Mouse (Mus musculus) brain, adult 2 months (tissue): ENCODE measurements around the gene Tnnt3.

ENCODE experiments used
- DNase-seq: peaks from one replicate; pipeline ENCODE4 v3.0.0; 2011; ENCODE audit warnings: low read depth, low spot score

Tnnt3 gene

GRCm38 (mm10) chr7:142538766-142539165 lies 40.1 kb downstream of the Tnnt3 start:
- DNase-seq = peak; percentile 22

GRCm38 (mm10) chr7:142539828-142540227 lies 41.2 kb downstream of the Tnnt3 start:
- no peak for DNase-seq

DNA sequence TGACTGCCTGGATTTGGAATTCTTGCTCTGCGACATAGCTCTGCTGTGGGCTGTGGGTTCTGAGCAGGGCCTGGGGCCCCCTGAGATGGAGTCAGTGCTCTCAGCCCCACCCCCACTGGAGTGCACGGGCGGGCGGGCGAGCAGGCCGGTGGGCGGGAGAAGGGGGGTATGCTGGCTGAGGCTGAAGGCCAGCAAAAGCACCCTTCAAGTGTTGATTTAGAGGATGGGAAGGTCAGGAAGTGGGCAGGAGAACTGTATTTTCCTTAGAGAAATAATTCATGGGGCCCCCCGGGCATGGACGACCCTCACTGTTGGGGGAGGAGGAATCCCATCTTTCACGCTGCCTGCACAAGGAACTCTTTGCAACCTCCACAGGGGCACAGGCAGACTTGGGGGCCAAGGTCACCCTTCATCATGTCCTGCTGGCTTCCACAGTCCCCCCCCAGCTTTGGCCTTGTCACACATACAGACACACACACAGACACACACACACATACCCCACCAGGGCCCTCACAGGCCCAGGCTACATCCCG lies 44.2 kb downstream of the Tnnt3 start:
- no peak for DNase-seq

DNA sequence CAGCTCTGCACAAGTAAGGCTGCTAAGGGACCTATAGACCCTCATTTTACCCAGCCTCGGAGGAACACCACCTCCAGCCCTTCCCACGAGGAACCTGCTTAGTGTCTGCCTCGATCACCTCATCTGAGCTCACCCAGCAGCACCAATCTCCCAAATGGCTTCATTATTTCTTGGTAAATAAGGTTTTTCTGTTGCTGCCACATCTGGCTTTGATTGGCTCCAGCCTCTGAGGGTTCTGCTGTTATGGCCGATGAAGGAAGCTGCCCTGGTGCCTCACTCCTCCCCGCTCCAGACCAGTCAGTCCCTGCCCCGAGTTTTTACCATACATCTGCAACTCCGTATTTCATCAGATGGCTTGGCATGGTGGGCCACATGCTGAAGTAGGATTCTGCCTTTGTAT lies 47.3 kb downstream of the Tnnt3 start:
- no peak for DNase-seq

DNA sequence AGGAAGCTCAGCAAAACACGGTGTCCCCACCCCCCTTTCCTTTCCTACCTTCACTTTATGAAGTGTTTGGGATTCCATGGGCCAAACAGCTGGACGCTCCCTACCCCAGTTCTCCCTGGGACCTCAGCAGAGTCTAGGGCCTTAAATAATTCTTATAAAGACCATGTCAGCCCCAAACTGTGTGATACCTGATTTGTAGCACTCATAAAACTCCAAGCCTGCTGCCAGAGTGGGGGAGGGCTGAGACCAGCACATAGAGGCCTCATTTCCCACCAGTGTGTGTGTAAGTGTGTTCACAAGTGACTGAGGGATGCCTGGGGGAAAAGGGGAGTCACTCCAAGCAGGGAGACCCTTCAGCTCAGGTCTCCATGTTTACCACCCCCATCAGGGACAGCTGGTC lies 49.2 kb downstream of the Tnnt3 start:
- DNase-seq = no peak

GRCm38 (mm10) chr7:142548706-142549105 lies 50.1 kb downstream of the Tnnt3 start:
- DNase-seq = no peak

DNA sequence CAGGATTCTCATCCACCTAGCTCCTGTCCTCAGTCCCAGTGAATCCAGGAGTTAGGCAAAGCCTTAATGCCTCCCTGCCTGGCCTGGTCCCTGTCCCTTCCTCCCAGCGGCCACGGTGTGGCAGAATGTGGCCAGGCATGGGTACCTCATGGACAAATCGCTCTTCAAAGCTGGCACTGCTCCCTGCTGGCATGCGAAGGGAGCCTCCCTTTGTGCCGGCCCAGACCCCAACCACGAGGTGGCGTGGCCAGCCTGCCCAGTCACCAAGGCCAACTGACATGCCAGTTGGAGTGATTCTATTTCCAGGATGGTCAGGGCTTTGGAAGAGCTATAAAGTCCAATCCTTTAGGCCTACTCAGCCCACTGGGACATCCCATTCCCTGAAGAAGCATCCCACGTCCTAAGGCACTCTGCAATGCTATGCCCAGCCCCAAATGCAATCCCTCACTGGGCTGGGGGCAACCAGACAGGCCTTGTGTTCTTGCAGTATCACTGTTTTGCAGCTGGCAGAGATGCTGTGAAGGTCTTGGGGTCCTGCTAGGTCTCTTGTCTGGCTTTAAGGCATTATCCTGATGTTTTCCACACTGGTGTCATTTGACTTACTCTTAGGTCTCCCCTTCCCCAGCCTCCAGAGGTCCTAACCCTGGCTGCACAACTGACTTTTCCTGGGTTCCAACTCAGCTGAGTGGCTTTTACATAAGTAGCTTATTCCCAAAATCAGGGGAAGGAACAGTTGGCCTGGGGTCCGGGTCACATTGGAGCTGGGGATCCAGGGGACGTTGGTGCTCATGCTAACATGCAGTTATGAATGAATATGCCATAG lies 51.5 kb downstream of the Tnnt3 start:
- DNase-seq = peak; percentile 93

GRCm38 (mm10) chr7:142550935-142551373 lies 52.3 kb downstream of the Tnnt3 start:
- DNase-seq = no peak

- no peak for DNase-seq
Measured at GRCm38 (mm10) chr7:142551691-142552090, 53.1 kb downstream of the Tnnt3 start.

GRCm38 (mm10) chr7:142552591-142553416 lies 54.2 kb downstream of the Tnnt3 start:
- DNase-seq = no peak

GRCm38 (mm10) chr7:142553417-142554335 lies 55.0 kb downstream of the Tnnt3 start:
- DNase-seq = no peak

GRCm38 (mm10) chr7:142554625-142555024 lies 56.0 kb downstream of the Tnnt3 start:
- DNase-seq = no peak

DNA sequence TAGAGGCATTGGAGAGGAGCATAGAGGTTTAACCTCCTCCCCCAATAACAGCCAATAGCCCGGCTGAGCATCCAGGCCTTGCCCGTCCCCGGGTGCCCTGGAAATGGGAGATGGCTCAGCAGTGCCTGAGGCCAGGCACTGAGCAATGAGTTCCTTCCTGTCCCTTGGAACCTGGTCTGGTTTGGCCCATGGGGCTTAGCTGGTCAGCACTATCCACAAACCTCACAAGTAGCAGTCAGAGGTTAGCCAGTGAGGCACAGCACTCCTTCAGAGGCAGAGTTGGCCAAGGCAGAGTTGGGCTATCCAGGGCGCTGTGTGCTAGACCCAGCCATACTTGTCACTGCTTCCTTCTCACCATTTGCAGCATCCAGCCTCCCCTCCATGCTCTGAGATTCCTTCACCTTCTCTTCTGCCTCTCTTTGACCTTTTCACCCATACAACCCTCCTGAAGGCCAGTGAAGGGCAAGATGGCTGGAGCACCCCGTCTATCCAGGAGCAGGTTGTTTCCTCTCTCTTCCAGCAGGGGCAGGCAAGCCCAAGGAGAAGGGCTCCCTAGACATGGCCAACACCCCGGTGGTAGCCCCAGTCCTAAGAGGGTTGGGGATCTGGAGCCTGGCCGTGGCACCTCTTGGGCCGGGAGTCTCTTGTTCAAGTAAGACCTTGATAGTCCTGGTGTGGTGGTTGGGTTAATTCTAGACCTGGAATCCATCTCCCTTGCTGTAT lies 56.9 kb downstream of the Tnnt3 start:
- DNase-seq = no peak

GRCm38 (mm10) chr7:142556089-142556476 lies 57.4 kb downstream of the Tnnt3 start:
- DNase-seq = no peak

DNA sequence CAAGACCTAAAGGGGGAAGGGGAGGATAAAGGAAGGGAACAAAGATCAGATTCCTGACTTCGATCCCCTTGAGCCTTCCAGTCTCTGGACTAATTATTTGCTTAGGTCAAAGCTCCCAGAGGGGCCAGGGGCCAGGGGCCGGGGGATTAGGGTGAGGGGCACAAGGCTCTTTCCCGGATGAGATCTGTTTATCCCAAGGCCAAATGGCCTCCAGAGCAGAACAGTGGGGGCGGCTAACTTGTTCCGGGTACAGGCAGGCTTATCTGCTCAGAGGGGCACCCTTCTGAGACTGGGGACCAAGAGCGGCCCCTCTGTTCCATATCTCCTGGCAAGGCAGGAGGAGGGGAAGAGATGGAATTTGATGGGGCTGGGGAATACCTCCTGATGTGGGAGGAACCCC lies 59.1 kb downstream of the Tnnt3 start:
- no peak for DNase-seq

GRCm38 (mm10) chr7:142558511-142559146 lies 60.0 kb downstream of the Tnnt3 start:
- DNase-seq = no peak

- no peak for DNase-seq
Measured at GRCm38 (mm10) chr7:142559651-142560175, 61.1 kb downstream of the Tnnt3 start.

- no peak for DNase-seq
Measured at GRCm38 (mm10) chr7:142560942-142561855, 62.6 kb downstream of the Tnnt3 start.

DNA sequence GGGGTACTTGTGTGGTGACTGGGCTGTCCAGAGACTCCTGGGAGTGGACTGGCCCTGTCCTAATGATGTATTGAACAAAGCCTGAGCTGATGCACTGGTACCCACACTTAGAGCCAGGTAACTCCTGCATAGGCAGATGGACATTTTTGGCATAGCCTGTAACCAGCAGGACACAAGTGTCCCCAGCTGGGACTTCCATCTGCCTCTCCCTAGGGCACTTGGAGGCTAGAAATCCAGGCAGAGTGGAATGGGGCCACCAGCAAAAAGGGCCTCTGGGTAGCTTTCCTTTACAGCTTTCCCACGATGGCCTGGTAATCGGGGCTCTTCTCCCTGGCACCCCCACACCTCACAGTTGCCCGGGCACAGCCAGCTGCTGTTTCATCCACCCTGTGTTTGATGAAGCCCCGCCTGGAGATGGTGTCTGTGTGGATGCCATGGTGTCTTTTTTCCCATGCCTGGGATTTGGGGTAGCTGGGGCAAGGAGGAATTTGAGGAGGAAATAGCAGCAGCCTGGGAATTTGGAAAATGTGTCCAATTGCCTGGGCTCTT lies 63.3 kb downstream of the Tnnt3 start:
- DNase-seq = peak; percentile 97
